Mouse (Mus musculus) heart, embryonic 12.5 days (tissue): ENCODE data around the gene Osgepl1. TPM values are rescaled to one million over a fixed set of nuclear protein-coding genes. Genes with fewer than 3 reads are reported as not detected.
A peak's percentile ranks its signal among the peaks of the same experiment; 100 is the strongest.
"Not testable (repeated sequence)": the region's sequence is repeated elsewhere in the genome, so short reads cannot be mapped to it uniquely, and the experiment has no call there.

Experiments
- ATAC-seq: fragments of 200-750 bp; cut with Nextera tagmentation; 2 replicates; pipeline ENCODE4 v1.8.0; 2017; ENCODE audit warnings: moderate TSS enrichment, moderate library complexity; ENCODE audit not compliant: insufficient number of reproducible peaks, low FRiP score
- H3K27ac ChIP-seq: fragments of 300-500 bp; sonication (generic); 2 replicates; pipeline ENCODE4 v1.5.1; 2016; ENCODE audit warnings: mild to moderate bottlenecking, moderate library complexity; ENCODE audit not compliant: poor library complexity, severe bottlenecking
- H3K27me3 ChIP-seq: fragments of 300-500 bp; sonication (generic); replicated peaks from 2 replicates; pipeline ENCODE4 v1.6.1; 2016; ENCODE audit warnings: mild to moderate bottlenecking, moderate library complexity
- H3K36me3 ChIP-seq: fragments of 300-500 bp; sonication (generic); 2 replicates; pipeline ENCODE4 v1.6.1; 2016; ENCODE audit warnings: mild to moderate bottlenecking, moderate library complexity
- H3K4me1 ChIP-seq: fragments of 300-500 bp; sonication (generic); replicated peaks from 2 replicates; pipeline ENCODE4 v1.6.1; 2016; ENCODE audit warnings: mild to moderate bottlenecking
- H3K4me2 ChIP-seq: fragments of 300-500 bp; sonication (generic); 2 replicates; pipeline ENCODE4 v1.6.1; 2016; ENCODE audit warnings: mild to moderate bottlenecking, moderate library complexity
- H3K4me3 ChIP-seq: fragments of 300-500 bp; sonication (generic); 2 replicates; pipeline ENCODE4 v1.5.1; 2016; ENCODE audit warnings: mild to moderate bottlenecking
- H3K9ac ChIP-seq: fragments of 300-500 bp; sonication (generic); 2 replicates; pipeline ENCODE4 v1.6.1; 2016; ENCODE audit warnings: mild to moderate bottlenecking, moderate library complexity
- H3K9me3 ChIP-seq: fragments of 300-500 bp; sonication (generic); replicated peaks from 2 replicates; pipeline ENCODE4 v1.6.1; 2016; ENCODE audit warnings: mild to moderate bottlenecking, moderate library complexity
- WGBS: fragments of 180-500 bp; shearing (Covaris S2); methylation state at CpG from one replicate; pipeline ENCODE4 v1.1.7; 2016; 5-methylcytosine and 5-hydroxymethylcytosine counted together
- polyA plus RNA-seq: library from polyadenylated mRNA; unstranded; fragments of >200 nt; fragmentation: Nextera tagmentation; extraction: Ambion mirVana; gene quantifications from 2 replicates; pipeline ENCODE4 v1.2.1, GENCODE M21; 2016

Gene Osgepl1
- 29.8 and 33.7 TPM in 2 replicates for polyA plus RNA-seq

- Histone ChIP-seq H3K9me3 (no peaks in the 10 kb centered on the region), H3K4me2 (peak within 1 kb of the TSS; percentile 65), H3K36me3 (peaks cover 14% of the 10 kb centered on the region), H3K4me3 (peak within 1 kb of the TSS; percentile 65), H3K27me3 (no peaks in the 10 kb centered on the region), H3K4me1 (no peaks in the 10 kb centered on the region), H3K9ac (peak within 1 kb of the TSS; percentile 78), H3K27ac (peak within 1 kb of the TSS; percentile 84)
- WGBS, result 2% methylated on average over 27 of the region's 27 CpGs
- peak; percentile 96 for ATAC-seq
Measured at GRCm38 (mm10) chr1:53312989-53313967, at the start of gene Osgepl1. Gene Osgepl1 (plus strand): TSS chr1:53313624.

GRCm38 (mm10) chr1:53264958-53265612 is 48.3 kb upstream of the Osgepl1 start:
- ATAC-seq, H3K27me3 ChIP-seq, H3K4me1 ChIP-seq, H3K27ac ChIP-seq, H3K9ac ChIP-seq, H3K4me2 ChIP-seq, H3K4me3 ChIP-seq, H3K9me3 ChIP-seq: not testable (repeated sequence)
- H3K36me3 ChIP-seq, result peaks cover 11% of the 10 kb centered on the region

DNA sequence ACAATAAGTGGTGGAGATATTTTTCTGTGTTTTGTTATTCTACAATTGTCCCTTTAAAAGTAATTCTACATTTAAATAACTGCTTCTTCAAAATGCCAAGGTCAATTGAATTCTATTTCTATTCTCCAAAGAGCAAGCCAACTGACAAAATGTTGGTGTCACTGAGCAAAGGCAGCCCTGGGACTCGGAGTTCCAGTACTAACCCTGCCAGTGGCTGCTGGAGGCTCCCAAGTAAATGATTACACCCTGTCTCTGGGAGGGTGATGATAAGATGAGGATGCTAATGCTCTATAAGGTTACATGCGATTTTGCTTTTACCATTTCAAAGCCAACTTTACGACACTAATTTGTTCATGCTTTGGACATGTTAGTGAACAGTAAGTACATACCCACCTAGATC is 43.5 kb upstream of the Osgepl1 start:
- H3K9ac ChIP-seq, result no peak overlapping the region
- no peaks in the 10 kb centered on the region for H3K27me3 ChIP-seq
- H3K4me1 ChIP-seq, result no peaks in the 10 kb centered on the region
- H3K27ac ChIP-seq, result no peak overlapping the region
- H3K4me3 ChIP-seq, result no peak overlapping the region
- no peak for ATAC-seq
- peaks cover 5% of the 10 kb centered on the region; the same call in 1 of the 2 replicates for H3K9me3 ChIP-seq
- no peak overlapping the region for H3K4me2 ChIP-seq
- peaks cover 5% of the 10 kb centered on the region for H3K36me3 ChIP-seq
- WGBS, result 62% methylated on average over 3 of the region's 3 CpGs

DNA sequence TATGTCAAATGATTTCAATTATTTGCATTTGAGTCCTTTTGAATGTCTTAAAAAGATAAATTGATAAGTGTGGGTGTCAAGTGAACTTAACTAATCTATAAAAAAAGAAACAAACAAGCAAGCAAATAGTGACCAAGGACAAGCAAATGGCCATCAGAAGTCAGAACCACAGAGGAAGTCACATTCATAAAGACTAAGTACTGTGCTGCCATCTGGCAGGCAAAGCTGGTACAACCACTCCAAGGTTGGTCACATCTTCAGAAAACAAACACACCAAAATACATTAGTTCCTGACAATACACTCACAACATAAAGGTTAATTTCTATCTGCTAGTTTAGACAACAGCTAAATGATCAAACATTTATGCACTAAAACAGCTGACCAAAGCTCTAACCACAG is 40.8 kb upstream of the Osgepl1 start:
- no peaks in the 10 kb centered on the region; the same call in 1 of the 2 replicates for H3K36me3 ChIP-seq
- H3K4me1 ChIP-seq, result no peaks in the 10 kb centered on the region
- H3K9me3 ChIP-seq, result no peaks in the 10 kb centered on the region
- no peak overlapping the region for H3K4me2 ChIP-seq
- no peaks in the 10 kb centered on the region for H3K27me3 ChIP-seq
- no peak overlapping the region for H3K4me3 ChIP-seq
- ATAC-seq, result no peak
- no peak overlapping the region for H3K9ac ChIP-seq
- H3K27ac ChIP-seq, result no peak overlapping the region

GRCm38 (mm10) chr1:53291197-53291596 is 22.2 kb upstream of the Osgepl1 start:
- no peaks in the 10 kb centered on the region for H3K9me3 ChIP-seq
- H3K27me3 ChIP-seq, result no peaks in the 10 kb centered on the region
- no peak overlapping the region for H3K27ac ChIP-seq
- H3K4me3 ChIP-seq, result no peak overlapping the region
- ATAC-seq, result no peak
- no peaks in the 10 kb centered on the region for H3K4me1 ChIP-seq
- 63% methylated on average over 3 of the region's 3 CpGs for WGBS
- H3K36me3 ChIP-seq, result peaks cover 6% of the 10 kb centered on the region; the same call in 1 of the 2 replicates
- H3K4me2 ChIP-seq, result no peak overlapping the region
- H3K9ac ChIP-seq, result no peak overlapping the region

GRCm38 (mm10) chr1:53296581-53297383 is 16.6 kb upstream of the Osgepl1 start, which contains the start of the genes Pms1, Ormdl1 and Gm28778:
Gene Pms1 (minus strand): TSS chr1:53297018.
Gene Ormdl1 (plus strand): TSS chr1:53297095.
Gene Gm28778 (plus strand): TSS chr1:53297111.
- WGBS, result under 1% methylated on average over 66 of the region's 66 CpGs

GRCm38 (mm10) chr1:53300506-53300905 is 12.9 kb upstream of the Osgepl1 start:
- WGBS, result 82% methylated on average over 4 of the region's 4 CpGs
- Histone ChIP-seq H3K9me3 (no peaks in the 10 kb centered on the region), H3K27me3 (no peaks in the 10 kb centered on the region), H3K36me3 (peaks cover 8% of the 10 kb centered on the region), H3K4me2 (no peak overlapping the region), H3K4me3 (no peak overlapping the region), H3K27ac (no peak overlapping the region), H3K9ac (no peak overlapping the region), H3K4me1 (peaks cover 5% of the 10 kb centered on the region; the same call in 1 of the 2 replicates)
- ATAC-seq, result no peak

More at GRCm38 (mm10) chr1:53296581-53297383, 16.6 kb upstream of the Osgepl1 start, which contains the start of the genes Pms1, Ormdl1 and Gm28778:
- Histone ChIP-seq H3K27ac (peak within 1 kb of the TSS; percentile 91), H3K4me1 (peaks cover 5% of the 10 kb centered on the region; the same call in 1 of the 2 replicates), H3K4me2 (peak within 1 kb of the TSS; percentile 74), H3K4me3 (peak within 1 kb of the TSS; percentile 95), H3K9me3 (no peaks in the 10 kb centered on the region), H3K36me3 (peaks cover 8% of the 10 kb centered on the region), H3K27me3 (no peaks in the 10 kb centered on the region), H3K9ac (peak within 1 kb of the TSS; percentile 89)
- ATAC-seq, result peak; percentile 100

GRCm38 (mm10) chr1:53321662-53322344 is 8.4 kb downstream of the Osgepl1 start:
- 94% methylated on average over 4 of the region's 4 CpGs for whole genome bisulfite sequencing
- Histone ChIP-seq H3K36me3 (peaks cover 38% of the 10 kb centered on the region), H3K4me2 (no peak overlapping the region), H3K9ac (no peak overlapping the region), H3K4me3 (no peak overlapping the region), H3K27me3 (no peaks in the 10 kb centered on the region), H3K27ac (no peak overlapping the region), H3K9me3 (no peaks in the 10 kb centered on the region), H3K4me1 (no peaks in the 10 kb centered on the region)
- ATAC-seq, result no peak

DNA sequence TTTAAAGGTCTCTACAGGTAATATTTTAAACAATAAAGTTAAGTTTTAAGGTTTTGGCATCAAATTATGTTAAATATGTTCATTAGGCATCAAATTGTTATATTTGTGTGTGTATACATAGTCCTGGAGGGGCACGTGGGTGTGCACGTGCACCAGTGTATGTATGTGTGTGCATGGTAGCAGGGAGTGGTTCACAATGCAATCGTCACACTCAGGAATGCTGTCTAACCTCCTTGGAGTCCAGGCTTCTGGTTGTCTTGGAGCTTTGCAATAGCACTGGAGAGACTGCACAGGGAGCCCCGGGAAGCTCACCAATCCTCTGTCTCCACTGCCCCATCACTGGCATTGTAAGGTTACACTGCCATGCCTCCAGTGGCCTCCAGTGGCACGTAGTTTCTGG is 9.8 kb downstream of the Osgepl1 start:
- Histone ChIP-seq H3K9me3 (no peaks in the 10 kb centered on the region), H3K36me3 (peaks cover 32% of the 10 kb centered on the region), H3K4me2 (no peak overlapping the region), H3K27ac (no peak overlapping the region), H3K4me1 (no peaks in the 10 kb centered on the region), H3K9ac (no peak overlapping the region), H3K27me3 (no peaks in the 10 kb centered on the region), H3K4me3 (no peak overlapping the region)
- 88% methylated on average over 5 of the region's 5 CpGs for WGBS
- no peak for ATAC-seq

DNA sequence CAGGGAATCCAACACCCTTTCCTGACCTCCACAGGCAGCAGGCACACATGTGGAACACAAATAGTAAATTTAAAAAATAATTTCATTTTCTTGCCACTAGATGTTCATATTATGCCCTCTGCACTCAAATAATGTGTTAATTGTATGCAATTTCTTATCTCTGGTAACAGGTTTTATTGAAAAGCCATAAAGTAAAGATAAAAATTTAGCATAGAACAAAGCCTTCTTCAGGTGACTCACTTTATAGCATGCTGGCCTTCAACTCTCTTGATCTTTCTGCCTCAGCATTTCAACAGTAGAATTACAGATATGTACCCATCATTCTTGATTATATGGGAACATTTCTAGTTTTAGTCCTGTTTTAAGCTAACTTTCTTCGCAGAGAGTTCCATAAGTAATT is 10.9 kb downstream of the Osgepl1 start:
- Histone ChIP-seq H3K27ac (no peak overlapping the region), H3K4me1 (no peaks in the 10 kb centered on the region), H3K36me3 (peaks cover 28% of the 10 kb centered on the region), H3K9me3 (no peaks in the 10 kb centered on the region), H3K4me2 (no peak overlapping the region), H3K27me3 (no peaks in the 10 kb centered on the region), H3K4me3 (no peak overlapping the region), H3K9ac (no peak overlapping the region)
- 89% methylated on average over 1 of the region's 1 CpGs for WGBS
- no peak for ATAC-seq
